8 mouse cellular contexts compared by ENCODE assay signal in the genomic region with DNA sequence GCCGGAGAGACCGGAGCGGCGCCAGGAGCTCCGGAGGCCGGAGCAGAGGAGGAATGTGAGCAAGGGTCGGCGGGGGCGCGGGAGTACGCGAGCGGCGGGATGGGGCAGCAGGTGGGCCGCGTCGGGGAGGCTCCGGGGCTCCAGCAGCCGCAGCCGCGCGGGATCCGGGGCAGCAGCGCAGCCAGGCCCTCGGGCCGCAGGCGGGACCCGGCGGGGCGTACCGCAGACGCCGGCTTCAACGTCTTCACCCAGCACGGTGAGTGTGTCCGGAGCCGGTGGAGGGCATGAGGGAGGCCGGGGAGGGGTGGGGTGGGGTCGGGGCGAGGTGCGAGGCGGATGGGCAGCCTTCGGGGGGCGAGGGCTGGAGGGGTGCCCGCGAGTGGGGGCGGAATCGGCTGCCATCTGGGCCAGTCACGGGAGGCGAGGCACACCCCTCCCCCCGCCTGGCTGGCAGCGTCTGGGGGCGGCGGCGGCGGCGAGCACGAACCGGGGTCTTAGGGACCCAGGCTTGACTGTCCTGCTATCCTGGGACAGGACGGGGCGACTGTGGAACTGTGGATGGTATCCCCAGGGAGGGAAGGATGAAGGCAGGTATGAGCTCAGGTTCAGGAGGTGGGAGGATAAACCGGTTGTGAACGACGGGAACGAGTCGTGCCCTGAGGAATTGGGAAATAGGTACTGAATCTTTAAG. TPM values are rescaled to one million over a fixed set of nuclear protein-coding genes. Genes with fewer than 3 reads are reported as not detected.
DNase-seq lines count a peak whose midpoint lies in the region; ATAC-seq and TF ChIP-seq lines count a peak whose summit lies in the region.

No protein-coding gene starts in this region.

- H3K9me3 ChIP-seq in heart, embryonic 13.5 days: no peaks in the 10 kb centered on the region
- H3K9me3 ChIP-seq in liver, embryonic 14.5 days (ENCODE audit: control insufficient read depth, low read length): no peaks in the 10 kb centered on the region
- H3K9me3 ChIP-seq in neural tube, embryonic 12.5 days: no peaks in the 10 kb centered on the region

- ATAC-seq in heart, embryonic 13.5 days (ENCODE audit: extremely low read depth, insufficient number of reproducible peaks, low FRiP score, low TSS enrichment): peak; percentile 44
- peak; percentile 69 for ATAC-seq in liver, embryonic 14.5 days (ENCODE audit: insufficient read depth)
- peak; percentile 82 for ATAC-seq in neural tube, embryonic 12.5 days (ENCODE audit: low FRiP score, low read depth)

- no peak for TF ChIP-seq POLR2A in bone marrow, adult 2 months (IDR thresholded peaks at IDR 0.05; ENCODE audit: borderline replicate concordance, control insufficient read depth, low read depth, low read length)
- 0 out of 2 replicates have a peak, but pooled peaks have one; percentile 35 for TF ChIP-seq POLR2A in embryonic fibroblast, embryonic 13.5 days (IDR thresholded peaks at IDR 0.05; ENCODE audit: low read depth, low read length)

- TF ChIP-seq EP300 in liver, embryonic 14.5 days (IDR thresholded peaks at IDR 0.05; ENCODE audit: low read depth): no peak

- peak; percentile 44 for DNase-seq in CD4-positive helper T cell, adult 2 months (ENCODE audit: low read depth, low spot score)
- DNase-seq in kidney, postnatal 10 days: peak; percentile 72
- DNase-seq in liver, embryonic 14.5 days (ENCODE audit: low read depth in 3 of 3, low spot score in 3 of 3): peak in 1 of 3 experiments; percentile 10
- DNase-seq in testis, postnatal 10 days (ENCODE audit: low spot score): peak; percentile 82

- TF ChIP-seq CTCF in bone marrow, adult 2 months (IDR thresholded peaks at IDR 0.05; ENCODE audit: control insufficient read depth, insufficient read depth, low read length): no peak
- no peak for TF ChIP-seq CTCF in embryonic fibroblast, embryonic 13.5 days (IDR thresholded peaks at IDR 0.05; ENCODE audit: borderline replicate concordance, insufficient read depth, low read length)
- no peak for TF ChIP-seq CTCF in liver, embryonic 14.5 days (IDR thresholded peaks at IDR 0.05; ENCODE audit: low read depth)

- no peaks in the 10 kb centered on the region; the same call in 1 of the 2 replicates for H3K36me3 ChIP-seq in heart, embryonic 13.5 days
- H3K36me3 ChIP-seq in liver, embryonic 14.5 days (replicated peaks; ENCODE audit: control insufficient read depth, insufficient read depth, low read depth): no peaks in the 10 kb centered on the region
- no peaks in the 10 kb centered on the region for H3K36me3 ChIP-seq in neural tube, embryonic 12.5 days

- H3K27me3 ChIP-seq in heart, embryonic 13.5 days (replicated peaks): no peaks in the 10 kb centered on the region
- H3K27me3 ChIP-seq in liver, embryonic 14.5 days (ENCODE audit: control insufficient read depth, insufficient read depth, low read length): no peaks in the 10 kb centered on the region
- no peaks in the 10 kb centered on the region for H3K27me3 ChIP-seq in neural tube, embryonic 12.5 days (replicated peaks)

- WGBS in bone marrow, adult 2 months: under 1% methylated on average over 64 of the region's 66 CpGs
- under 1% methylated on average over 44 of the region's 66 CpGs for WGBS in heart, embryonic 13.5 days
- under 1% methylated on average over 62 of the region's 66 CpGs for WGBS in liver, embryonic 14.5 days (ENCODE audit: insufficient replicate concordance)
- whole genome bisulfite sequencing in neural tube, embryonic 12.5 days: under 1% methylated on average over 66 of the region's 66 CpGs

- H3K27ac ChIP-seq in bone marrow, adult 2 months (ENCODE audit: control insufficient read depth, insufficient read depth, low read depth, low read length, poor library complexity): peak overlapping the region; percentile 85
- peak overlapping the region; percentile 63 for H3K27ac ChIP-seq in embryonic fibroblast, embryonic 13.5 days (ENCODE audit: insufficient read depth, low read length)
- peak overlapping the region; percentile 96 for H3K27ac ChIP-seq in heart, embryonic 13.5 days (replicated peaks)
- H3K27ac ChIP-seq in liver, embryonic 14.5 days: no peak overlapping the region
- peak overlapping the region; percentile 94 for H3K27ac ChIP-seq in neural tube, embryonic 12.5 days

- H3K4me3 ChIP-seq in bone marrow, adult 2 months (replicated peaks; ENCODE audit: control insufficient read depth, low read depth, low read length): peak overlapping the region; percentile 91
- peak overlapping the region; percentile 99 for H3K4me3 ChIP-seq in embryonic fibroblast, embryonic 13.5 days (ENCODE audit: insufficient read depth, low read length)
- peak overlapping the region; percentile 94 for H3K4me3 ChIP-seq in heart, embryonic 13.5 days
- H3K4me3 ChIP-seq in liver, embryonic 14.5 days (ENCODE audit: insufficient read depth in 1 of 2, low read depth in 2 of 2, low read length in 2 of 2): peak overlapping the region; percentile 86
- peak overlapping the region; percentile 97 for H3K4me3 ChIP-seq in neural tube, embryonic 12.5 days

- peak overlapping the region; percentile 84 for H3K4me2 ChIP-seq in heart, embryonic 13.5 days
- peak overlapping the region; percentile 82 for H3K4me2 ChIP-seq in liver, embryonic 14.5 days (ENCODE audit: low read depth)
- H3K4me2 ChIP-seq in neural tube, embryonic 12.5 days (replicated peaks): peak overlapping the region; percentile 64

- H3K4me1 ChIP-seq in bone marrow, adult 2 months (ENCODE audit: control insufficient read depth, insufficient read depth, low read length): no peaks in the 10 kb centered on the region; the same call in 1 of the 2 replicates
- H3K4me1 ChIP-seq in embryonic fibroblast, embryonic 13.5 days (ENCODE audit: control insufficient read depth, insufficient read depth, low read length): peaks cover 5% of the 10 kb centered on the region
- peaks cover 13% of the 10 kb centered on the region for H3K4me1 ChIP-seq in heart, embryonic 13.5 days
- peaks cover 9 to 14% of the 10 kb centered on the region in 2 experiments for H3K4me1 ChIP-seq in liver, embryonic 14.5 days (replicated peaks; ENCODE audit: control insufficient read depth in 2 of 2, insufficient read depth in 2 of 2, low read length in 1 of 2)
- 0 out of 2 replicates have a peak, but pooled peaks cover 11% of the 10 kb centered on the region for H3K4me1 ChIP-seq in neural tube, embryonic 12.5 days

- H3K9ac ChIP-seq in heart, embryonic 13.5 days: peak overlapping the region; percentile 96
- H3K9ac ChIP-seq in liver, embryonic 14.5 days (replicated peaks): peak overlapping the region; percentile 79
- H3K9ac ChIP-seq in neural tube, embryonic 12.5 days: peak overlapping the region; percentile 95

RNA-seq across cellular contexts. Expression of a gene that starts 0.5 kb away (rescaled TPM):
- polyA plus RNA-seq in bone marrow, adult 2 months (2011; ENCODE audit: insufficient read depth, insufficient read length, low replicate concordance, missing spikeins): 2.5 and 8.7 TPM in 2 replicates
- polyA plus RNA-seq in embryonic fibroblast, embryonic 13.5 days (2011; ENCODE audit: insufficient read length, low read depth, missing spikeins): 22.4 and 28.6 TPM in 2 replicates
- polyA plus RNA-seq in heart, embryonic 13.5 days (2015; fragmentation: Nextera tagmentation; extraction: Ambion mirVana): 2.4 and 2.9 TPM in 2 replicates
- polyA plus RNA-seq in liver, embryonic 14.5 days (2012; rRNA removed): 1.4 and 1.6 TPM in 2 replicates
- polyA plus RNA-seq in liver, embryonic 14.5 days (2014; fragmentation: Nextera tagmentation; extraction: Ambion mirVana): 1.1 and 1.2 TPM in 2 replicates
- 6.3 and 6.5 TPM in 2 replicates for polyA plus RNA-seq in neural tube, embryonic 12.5 days (2016; fragmentation: Nextera tagmentation; extraction: Ambion mirVana)

RNA-seq across cellular contexts. Expression of a gene that starts 35.3 kb away (rescaled TPM):
- 1.2 and 2.5 TPM in 2 replicates for polyA plus RNA-seq in bone marrow, adult 2 months (2011; ENCODE audit: insufficient read depth, insufficient read length, low replicate concordance, missing spikeins)
- polyA plus RNA-seq in embryonic fibroblast, embryonic 13.5 days (2011; ENCODE audit: insufficient read length, low read depth, missing spikeins): 27.4 and 30.8 TPM in 2 replicates
- polyA plus RNA-seq in heart, embryonic 13.5 days (2015; fragmentation: Nextera tagmentation; extraction: Ambion mirVana): 0.31 and 0.61 TPM in 2 replicates
- polyA plus RNA-seq in liver, embryonic 14.5 days (2012; rRNA removed): 1.0 and 2.1 TPM in 2 replicates
- polyA plus RNA-seq in liver, embryonic 14.5 days (2014; fragmentation: Nextera tagmentation; extraction: Ambion mirVana): 0.27 TPM in 1 of 2 replicates, not detected in the other
- polyA plus RNA-seq in neural tube, embryonic 12.5 days (2016; fragmentation: Nextera tagmentation; extraction: Ambion mirVana): 0.28 and 0.55 TPM in 2 replicates
